Mouse (Mus musculus): ENCODE measurements around the gene Sgf29.

- no peak for TF ChIP-seq GATA1 (IDR thresholded peaks at IDR 0.05; ENCODE audit: low read length)
- TF ChIP-seq TAL1 (IDR thresholded peaks at IDR 0.05; ENCODE audit: low read length), result no peak
These were observed 59.3 kb downstream of the Sgf29 start for GRCm38 (mm10) chr7:126708175-126708952.

Data from erythroblast, embryonic 14.5 days (primary cell).